Mouse (Mus musculus): ENCODE measurements at regions not wholly inside any gene's neighbourhood (a gene's known extent, or its start where the extent isn't known, plus 50 kb on each side); places are given as distances from the start of the nearest gene placed in this dataset.

DNA sequence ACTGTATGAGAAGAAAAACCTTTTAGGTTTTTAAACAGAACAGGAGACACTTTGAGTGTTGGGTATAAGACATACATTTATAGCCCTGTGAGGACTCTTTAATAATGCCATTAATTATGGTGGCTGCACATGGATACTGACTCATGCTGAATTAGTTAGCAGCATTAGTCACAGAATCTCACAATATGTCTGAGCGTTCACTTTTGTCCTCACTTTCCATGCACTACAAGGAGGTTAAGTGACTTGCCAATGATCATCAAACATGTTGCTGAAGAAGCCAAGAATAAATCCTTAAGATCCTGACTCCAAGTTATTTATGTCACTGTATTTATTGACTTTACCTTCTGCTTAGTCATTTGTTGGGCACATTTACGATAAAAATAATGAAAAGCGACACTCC, 105.6 kb upstream of the Atxn7l3b start:
- ATAC-seq (replicated peaks; ENCODE audit: poor library complexity, severe bottlenecking): no peak

DNA sequence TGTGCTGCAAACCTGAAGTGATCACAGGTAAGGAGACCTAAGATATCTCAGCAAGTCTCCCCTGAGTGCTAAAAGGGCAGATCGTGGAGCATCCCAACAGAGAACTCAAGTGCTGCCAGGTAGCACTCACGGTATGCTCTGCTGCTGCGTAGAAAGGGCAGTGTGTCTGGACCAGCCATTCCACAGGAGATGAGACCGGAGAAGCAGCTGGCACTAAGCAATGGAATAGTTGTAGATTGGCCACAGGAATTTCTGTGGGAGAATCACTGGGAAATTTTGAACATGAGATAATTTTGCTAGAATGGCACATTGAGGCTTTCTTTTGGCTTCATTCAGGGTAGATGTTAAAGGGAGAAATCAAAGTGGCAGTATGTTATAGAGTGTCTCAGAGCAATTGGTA, 104.1 kb upstream of the Atxn7l3b start:
- no peak for ATAC-seq (replicated peaks; ENCODE audit: poor library complexity, severe bottlenecking)

DNA sequence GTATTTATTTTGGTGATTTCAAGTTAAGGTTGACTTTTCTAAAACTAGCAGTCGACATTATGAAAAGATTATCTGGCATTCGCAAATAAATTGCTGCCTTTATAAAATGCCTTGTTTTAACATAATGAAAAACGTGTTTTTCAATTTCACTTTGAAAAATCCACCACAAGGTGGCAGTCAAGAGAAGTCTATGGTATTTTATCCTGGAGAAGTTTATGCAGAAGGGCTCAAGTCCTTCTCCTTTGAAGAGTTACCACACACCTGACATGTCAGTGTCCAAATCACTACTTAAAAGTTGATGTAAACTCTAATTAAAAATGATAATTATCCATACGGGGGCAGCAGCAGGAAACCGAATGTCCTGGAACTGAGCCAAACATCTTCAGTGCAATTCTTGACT, 98.5 kb upstream of the Atxn7l3b start:
- ATAC-seq (replicated peaks; ENCODE audit: poor library complexity, severe bottlenecking): peak; percentile 58; the same call in 1 of the 2 replicates

DNA sequence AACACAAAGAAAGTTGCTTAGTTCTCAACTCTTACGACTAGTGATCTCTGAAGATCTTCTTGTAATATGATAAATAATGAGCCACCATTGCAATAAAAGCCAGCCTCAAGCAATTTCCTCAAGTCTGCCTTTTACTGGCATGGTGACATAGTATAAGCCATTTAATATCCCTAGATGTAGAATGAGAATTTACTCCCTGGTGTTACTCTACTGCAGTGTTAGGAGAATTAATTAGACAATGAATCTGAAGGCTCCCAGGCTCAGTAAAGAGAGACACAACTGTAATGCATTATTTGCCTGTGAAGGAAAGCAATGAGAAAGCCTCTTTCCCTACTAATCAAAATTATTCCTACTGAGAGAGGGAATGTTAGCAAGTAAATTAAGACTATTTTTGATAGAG, 95.8 kb upstream of the Atxn7l3b start:
- no peak for ATAC-seq (replicated peaks; ENCODE audit: poor library complexity, severe bottlenecking)

DNA sequence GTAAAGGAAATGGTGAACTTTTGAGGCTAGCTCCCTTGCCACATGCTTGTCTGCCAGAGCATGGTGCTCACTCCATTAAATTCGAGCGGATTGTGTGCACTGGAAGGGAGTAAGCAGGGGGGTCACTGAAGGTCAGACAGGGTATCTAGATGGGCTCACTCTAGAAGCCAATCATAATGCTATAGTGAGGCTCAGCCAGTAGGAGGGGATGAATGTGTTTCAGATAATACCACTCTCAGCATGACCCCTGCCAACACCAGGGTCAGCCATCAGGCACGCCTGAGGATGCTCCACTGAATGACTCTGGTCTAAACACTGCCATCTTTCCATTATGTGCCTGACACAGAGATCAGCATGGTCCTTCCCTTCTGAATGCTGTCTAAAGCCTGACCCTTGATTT, 80.3 kb upstream of the Atxn7l3b start:
- no peak for ATAC-seq (replicated peaks; ENCODE audit: poor library complexity, severe bottlenecking)

DNA sequence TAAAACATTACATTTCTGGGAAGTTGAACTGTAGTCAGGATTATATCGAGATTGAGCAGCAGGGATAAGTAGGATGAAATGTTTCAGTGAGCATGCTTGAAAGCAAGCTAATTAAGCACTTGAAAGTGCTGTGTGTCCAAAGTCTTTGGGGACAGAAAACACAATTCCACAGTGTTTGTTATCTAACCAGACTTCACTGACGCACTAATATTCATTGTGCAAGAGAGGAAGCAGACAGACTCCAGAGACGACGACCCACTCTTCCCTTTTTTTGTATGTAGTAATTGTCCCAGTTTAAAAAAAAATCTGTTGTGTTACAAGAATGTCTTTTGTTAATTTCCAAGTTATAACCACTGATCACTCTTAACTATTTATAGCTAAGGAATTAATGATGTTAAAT, 61.9 kb upstream of the Atxn7l3b start:
- peak; percentile 30; the same call in 1 of the 2 replicates for ATAC-seq (replicated peaks; ENCODE audit: poor library complexity, severe bottlenecking)

DNA sequence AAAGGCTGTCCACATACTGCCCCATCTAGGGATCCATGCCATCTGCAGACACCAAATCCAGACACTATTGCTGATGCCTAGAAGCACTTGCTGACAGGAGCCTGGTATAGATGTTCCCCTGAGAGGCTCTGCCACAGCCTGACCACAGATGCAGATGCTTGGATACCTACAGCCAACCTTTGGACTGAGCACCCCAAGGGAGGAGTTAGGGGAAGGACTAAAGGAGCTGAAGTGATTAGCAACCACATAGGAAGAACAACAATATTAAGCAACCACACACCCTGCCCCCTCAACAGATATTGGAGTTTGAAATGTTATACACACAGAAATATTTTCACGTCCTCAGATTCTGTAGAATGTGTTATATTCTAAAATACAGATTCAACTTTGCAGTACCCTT, 53.9 kb upstream of the Atxn7l3b start:
- no peak for ATAC-seq (replicated peaks; ENCODE audit: poor library complexity, severe bottlenecking)
